Mouse (Mus musculus): ENCODE measurements at regions not wholly inside any gene's neighbourhood (a gene's known extent, or its start where the extent isn't known, plus 50 kb on each side); places are given as distances from the start of the nearest gene placed in this dataset.
A peak's percentile ranks its signal among the peaks of the same experiment; 100 is the strongest.

DNA sequence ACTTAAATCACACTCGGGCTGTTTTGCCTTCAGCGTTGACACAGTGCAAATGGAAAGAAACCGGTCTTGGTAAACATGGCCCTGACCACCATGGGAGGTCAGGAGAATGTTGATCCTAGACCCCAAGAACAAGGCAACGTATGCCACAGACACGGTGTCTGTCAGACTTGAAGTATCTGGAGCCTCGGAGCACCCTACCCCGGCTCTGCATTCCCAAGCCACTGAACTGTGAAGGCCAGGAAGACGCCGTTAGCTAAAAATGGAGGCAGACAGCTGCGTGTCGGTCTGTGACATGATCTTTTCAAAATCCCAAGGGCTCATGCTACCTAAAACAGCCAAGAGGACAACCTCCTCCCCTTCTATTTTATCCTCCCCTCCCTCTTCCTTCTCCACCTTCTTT lies 282.0 kb downstream of the Sox4 start:
- Histone ChIP-seq H3K4me3 (replicated peaks; ENCODE audit: insufficient read depth, low read depth, low read length) (no peak overlapping the region), H3K27ac (ENCODE audit: insufficient read depth, low read length) (no peak overlapping the region), H3K4me1 (ENCODE audit: control insufficient read depth, insufficient read depth, low read length) (no peaks in the 10 kb centered on the region), H3K27me3 (ENCODE audit: control insufficient read depth, insufficient read depth, low read length) (no peaks in the 10 kb centered on the region)
- no peak for DNase-seq
- WGBS, result 50% methylated on average over 11 of the region's 11 CpGs
- no peak for TF ChIP-seq POLR2A (IDR thresholded peaks at IDR 0.05; ENCODE audit: borderline replicate concordance, insufficient read depth, low read length)
- TF ChIP-seq CTCF (IDR thresholded peaks at IDR 0.05; ENCODE audit: borderline replicate concordance, insufficient read depth, low read depth, low read length), result no peak

DNA sequence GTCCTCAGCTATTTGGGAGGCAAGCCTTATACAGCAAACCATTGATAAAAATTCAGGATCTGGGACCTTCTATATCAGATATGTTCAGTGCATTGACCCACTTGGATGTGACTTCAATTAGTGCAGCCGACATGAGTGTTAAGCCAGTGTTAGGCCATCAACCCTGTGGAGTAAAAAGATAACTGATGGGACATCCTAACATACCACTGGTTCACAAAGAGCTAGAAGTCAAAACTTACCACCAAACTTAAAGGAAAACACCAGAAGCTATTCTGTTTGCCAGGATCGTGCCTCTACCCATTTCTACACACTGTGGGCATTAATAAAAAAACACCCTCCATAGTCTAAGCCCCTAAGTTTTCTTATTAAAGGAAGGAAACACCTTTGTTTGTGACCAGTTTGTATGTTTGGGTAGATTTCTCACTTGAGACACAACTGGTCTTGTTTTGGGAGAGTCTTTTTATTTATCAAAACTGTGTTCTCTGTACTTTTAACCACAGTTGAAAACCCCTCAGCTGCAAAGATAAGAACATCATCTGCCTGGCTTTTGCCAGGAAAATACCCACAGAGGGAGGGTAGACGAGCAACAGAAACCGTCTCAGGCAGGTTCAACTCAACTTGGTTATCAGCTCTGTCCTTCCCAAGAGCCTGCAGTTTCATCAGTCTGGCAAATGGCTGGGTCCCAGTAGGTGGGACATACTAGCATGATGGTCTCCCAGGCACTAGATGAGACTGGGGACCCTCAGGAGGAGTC lies 283.5 kb downstream of the Sox4 start:
- WGBS, result 95% methylated on average over 4 of the region's 4 CpGs
- Histone ChIP-seq H3K4me3 (replicated peaks; ENCODE audit: insufficient read depth, low read depth, low read length) (no peak overlapping the region), H3K27ac (ENCODE audit: insufficient read depth, low read length) (no peak overlapping the region), H3K27me3 (ENCODE audit: control insufficient read depth, insufficient read depth, low read length) (no peaks in the 10 kb centered on the region), H3K4me1 (ENCODE audit: control insufficient read depth, insufficient read depth, low read length) (no peaks in the 10 kb centered on the region)
- no peak for DNase-seq
- TF ChIP-seq POLR2A (IDR thresholded peaks at IDR 0.05; ENCODE audit: borderline replicate concordance, insufficient read depth, low read length), result no peak
- TF ChIP-seq CTCF (IDR thresholded peaks at IDR 0.05; ENCODE audit: borderline replicate concordance, insufficient read depth, low read depth, low read length), result no peak

DNA sequence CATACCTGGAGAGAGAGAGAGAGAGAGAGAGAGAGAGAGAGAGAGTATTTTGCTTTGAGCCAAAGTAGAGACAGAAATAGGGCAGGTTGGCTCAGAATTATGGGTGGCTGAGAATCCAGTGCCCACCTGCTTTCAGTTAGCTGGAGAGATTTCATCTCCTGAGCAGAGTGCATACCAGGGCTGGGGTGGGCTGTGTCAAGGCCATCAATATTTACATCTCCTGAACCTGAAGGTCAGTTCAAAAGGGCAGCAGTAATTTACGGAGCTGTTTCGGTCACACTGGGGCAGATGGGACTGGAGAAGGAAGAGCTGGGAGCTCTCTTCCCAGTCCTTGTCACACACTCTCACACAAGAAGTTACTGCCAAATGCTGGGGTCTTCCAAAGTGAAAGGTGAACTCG lies 286.7 kb downstream of the Sox4 start:
- Histone ChIP-seq H3K27me3 (ENCODE audit: control insufficient read depth, insufficient read depth, low read length) (no peaks in the 10 kb centered on the region), H3K4me1 (ENCODE audit: control insufficient read depth, insufficient read depth, low read length) (peaks cover 8% of the 10 kb centered on the region), H3K27ac (ENCODE audit: insufficient read depth, low read length) (no peak overlapping the region), H3K4me3 (replicated peaks; ENCODE audit: insufficient read depth, low read depth, low read length) (no peak overlapping the region)
- 87% methylated on average over 3 of the region's 3 CpGs for WGBS
- TF ChIP-seq CTCF (IDR thresholded peaks at IDR 0.05; ENCODE audit: borderline replicate concordance, insufficient read depth, low read depth, low read length) (no peak), POLR2A (IDR thresholded peaks at IDR 0.05; ENCODE audit: borderline replicate concordance, insufficient read depth, low read length) (no peak)
- DNase-seq, result no peak

- H3K27ac ChIP-seq (ENCODE audit: insufficient read depth, low read length), result no peak overlapping the region
- peaks cover 8% of the 10 kb centered on the region for H3K4me1 ChIP-seq (ENCODE audit: control insufficient read depth, insufficient read depth, low read length)
- H3K27me3 ChIP-seq (ENCODE audit: control insufficient read depth, insufficient read depth, low read length), result no peaks in the 10 kb centered on the region
- no peak overlapping the region for H3K4me3 ChIP-seq (replicated peaks; ENCODE audit: insufficient read depth, low read depth, low read length)
- 35% methylated on average over 5 of the region's 5 CpGs for WGBS
- no peak for DNase-seq
- no peak for TF ChIP-seq POLR2A (IDR thresholded peaks at IDR 0.05; ENCODE audit: borderline replicate concordance, insufficient read depth, low read length)
- TF ChIP-seq CTCF (IDR thresholded peaks at IDR 0.05; ENCODE audit: borderline replicate concordance, insufficient read depth, low read depth, low read length), result no peak
These were observed 288.4 kb downstream of the Sox4 start for GRCm38 (mm10) chr13:28665150-28665549.

DNA sequence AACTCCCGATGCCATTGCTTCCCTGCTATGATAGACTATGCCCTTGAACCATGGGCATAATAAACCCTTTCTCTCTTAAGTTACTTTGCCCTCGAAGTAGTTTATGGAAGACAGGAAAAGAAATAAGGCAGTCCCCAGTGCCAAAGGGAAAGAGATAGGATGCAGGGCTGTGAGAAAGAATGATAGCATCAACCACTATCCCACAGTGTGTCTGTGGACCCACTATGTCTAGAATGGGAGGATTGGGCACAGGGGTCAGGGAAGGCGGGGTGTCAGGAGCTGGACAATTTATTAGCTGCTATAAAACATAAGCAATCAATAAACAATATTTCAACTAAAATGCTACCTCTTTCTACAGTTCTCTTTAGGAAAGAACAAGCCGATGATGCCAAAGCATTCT lies 288.8 kb downstream of the Sox4 start:
- peaks cover 8% of the 10 kb centered on the region for H3K4me1 ChIP-seq (ENCODE audit: control insufficient read depth, insufficient read depth, low read length)
- TF ChIP-seq CTCF (IDR thresholded peaks at IDR 0.05; ENCODE audit: borderline replicate concordance, insufficient read depth, low read depth, low read length) (no peak), POLR2A (IDR thresholded peaks at IDR 0.05; ENCODE audit: borderline replicate concordance, insufficient read depth, low read length) (no peak)
- H3K4me3 ChIP-seq (replicated peaks; ENCODE audit: insufficient read depth, low read depth, low read length), result no peak overlapping the region
- no peak overlapping the region for H3K27ac ChIP-seq (ENCODE audit: insufficient read depth, low read length)
- DNase-seq, result no peak
- WGBS, result 53% methylated on average over 4 of the region's 4 CpGs
- H3K27me3 ChIP-seq (ENCODE audit: control insufficient read depth, insufficient read depth, low read length), result no peaks in the 10 kb centered on the region

GRCm38 (mm10) chr13:28663950-28664681 lies 289.4 kb downstream of the Sox4 start:
- DNase-seq, result no peak
- Histone ChIP-seq H3K4me1 (ENCODE audit: control insufficient read depth, insufficient read depth, low read length) (peaks cover 8% of the 10 kb centered on the region), H3K27ac (ENCODE audit: insufficient read depth, low read length) (no peak overlapping the region), H3K27me3 (ENCODE audit: control insufficient read depth, insufficient read depth, low read length) (no peaks in the 10 kb centered on the region), H3K4me3 (replicated peaks; ENCODE audit: insufficient read depth, low read depth, low read length) (no peak overlapping the region)
- TF ChIP-seq POLR2A (IDR thresholded peaks at IDR 0.05; ENCODE audit: borderline replicate concordance, insufficient read depth, low read length) (no peak), CTCF (IDR thresholded peaks at IDR 0.05; ENCODE audit: borderline replicate concordance, insufficient read depth, low read depth, low read length) (no peak)
- 35% methylated on average over 7 of the region's 7 CpGs for WGBS

DNA sequence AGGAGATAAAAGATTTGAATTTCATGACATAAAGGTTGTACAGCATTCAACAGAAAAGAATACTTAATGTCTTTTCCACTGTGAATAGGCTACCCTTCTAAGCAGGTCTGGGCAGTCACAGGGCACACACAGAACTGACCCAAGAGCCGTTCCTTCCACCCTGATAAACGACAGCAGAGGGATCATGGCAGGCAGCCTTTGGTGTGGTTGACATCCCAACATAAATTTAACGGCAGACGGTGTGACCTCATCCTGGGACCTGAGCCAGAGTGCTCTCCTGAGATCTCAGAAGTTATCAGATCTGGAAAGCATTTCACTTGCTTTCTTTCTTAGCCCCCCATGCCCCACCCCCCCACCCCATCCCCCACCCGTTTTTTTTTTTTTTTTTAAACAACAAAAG lies 290.1 kb downstream of the Sox4 start:
- TF ChIP-seq POLR2A (IDR thresholded peaks at IDR 0.05; ENCODE audit: borderline replicate concordance, insufficient read depth, low read length), result no peak
- no peak for TF ChIP-seq CTCF (IDR thresholded peaks at IDR 0.05; ENCODE audit: borderline replicate concordance, insufficient read depth, low read depth, low read length)
- WGBS, result 4% methylated on average over 5 of the region's 5 CpGs
- Histone ChIP-seq H3K4me3 (replicated peaks; ENCODE audit: insufficient read depth, low read depth, low read length) (no peak overlapping the region), H3K27me3 (ENCODE audit: control insufficient read depth, insufficient read depth, low read length) (no peaks in the 10 kb centered on the region), H3K4me1 (ENCODE audit: control insufficient read depth, insufficient read depth, low read length) (peaks cover 8% of the 10 kb centered on the region), H3K27ac (ENCODE audit: insufficient read depth, low read length) (no peak overlapping the region)
- peak; percentile 25 to 45 for DNase-seq

- peaks cover 8% of the 10 kb centered on the region for H3K4me1 ChIP-seq (ENCODE audit: control insufficient read depth, insufficient read depth, low read length)
- no peaks in the 10 kb centered on the region for H3K27me3 ChIP-seq (ENCODE audit: control insufficient read depth, insufficient read depth, low read length)
- no peak for DNase-seq
- no peak overlapping the region for H3K27ac ChIP-seq (ENCODE audit: insufficient read depth, low read length)
- WGBS, result 94% methylated on average over 3 of the region's 3 CpGs
- no peak overlapping the region for H3K4me3 ChIP-seq (replicated peaks; ENCODE audit: insufficient read depth, low read depth, low read length)
- TF ChIP-seq CTCF (IDR thresholded peaks at IDR 0.05; ENCODE audit: borderline replicate concordance, insufficient read depth, low read depth, low read length), result no peak
- no peak for TF ChIP-seq POLR2A (IDR thresholded peaks at IDR 0.05; ENCODE audit: borderline replicate concordance, insufficient read depth, low read length)
These were observed 291.2 kb downstream of the Sox4 start for GRCm38 (mm10) chr13:28662316-28662752.
